Mouse (Mus musculus): ENCODE data around the gene Traf4. TPM values are rescaled to one million over a fixed set of nuclear protein-coding genes. Genes with fewer than 3 reads are reported as not detected.

Gene Traf4
- total and polyA plus RNA-seq, 3 experiments: 34.4 to 42.0 TPM; not detected in 1

GRCm38 (mm10) chr11:78182450-78182849 is 17.1 kb upstream of the Traf4 start:
- Histone ChIP-seq H3K27me3 (ENCODE audit: control insufficient read depth in 1 of 2, insufficient read depth in 2 of 2, low read length in 2 of 2) (no peaks in the 10 kb centered on the region), H3K4me3 (ENCODE audit: control insufficient read depth in 1 of 2, insufficient read depth in 1 of 2, low read depth in 2 of 2, low read length in 2 of 2) (peak overlapping the region; percentile 62 to 72), H3K4me1 (ENCODE audit: control insufficient read depth in 1 of 2, insufficient read depth in 2 of 2, low read length in 2 of 2) (peaks cover 4 to 16% of the 10 kb centered on the region in 2 experiments; a peak in 3 of 4 replicates), H3K9me3 (replicated peaks; ENCODE audit: insufficient read depth, low read length) (no peaks in the 10 kb centered on the region), H3K27ac (ENCODE audit: control insufficient read depth, low read depth, low read length) (peak overlapping the region; percentile 89), H3K79me2 (ENCODE audit: control insufficient read depth, insufficient read depth, low read length, poor library complexity) (peaks cover 32% of the 10 kb centered on the region), H3K36me3 (ENCODE audit: control insufficient read depth in 1 of 2, insufficient read depth in 2 of 2, low read length in 2 of 2) (peaks cover 12 to 34% of the 10 kb centered on the region in 2 experiments), H3K9ac (ENCODE audit: control insufficient read depth, low read depth, low read length, poor library complexity, severe bottlenecking) (peak overlapping the region; percentile 91)
- DNase-seq (ENCODE audit: low read depth, low spot score): peak; percentile 67
- TF ChIP-seq CHD1 (IDR thresholded peaks at IDR 0.05; ENCODE audit: low read depth, low read length) (0 out of 2 replicates have a peak, but pooled peaks have one; percentile 51), USF2 (IDR thresholded peaks at IDR 0.05; ENCODE audit: borderline replicate concordance in 1 of 2, insufficient read depth in 1 of 2, low read depth in 1 of 2, low read length in 2 of 2) (no peak), TBP (IDR thresholded peaks at IDR 0.05; ENCODE audit: low read depth, low read length) (0 out of 2 replicates have a peak, but pooled peaks have one; percentile 39), GATA1 (IDR thresholded peaks at IDR 0.05; ENCODE audit: low read depth, low read length) (peak; percentile 60; the same call in 1 of the 2 replicates), TCF12 (IDR thresholded peaks at IDR 0.05; ENCODE audit: low read depth, low read length) (no peak)

GRCm38 (mm10) chr11:78181830-78182357 is 16.5 kb upstream of the Traf4 start:
- Histone ChIP-seq H3K4me1 (ENCODE audit: control insufficient read depth in 1 of 2, insufficient read depth in 2 of 2, low read length in 2 of 2) (peaks cover 4 to 16% of the 10 kb centered on the region in 2 experiments; a peak in 3 of 4 replicates), H3K9ac (ENCODE audit: control insufficient read depth, low read depth, low read length, poor library complexity, severe bottlenecking) (peak overlapping the region; percentile 91), H3K79me2 (ENCODE audit: control insufficient read depth, insufficient read depth, low read length, poor library complexity) (peaks cover 32% of the 10 kb centered on the region), H3K4me3 (ENCODE audit: control insufficient read depth in 1 of 2, insufficient read depth in 1 of 2, low read depth in 2 of 2, low read length in 2 of 2) (peak overlapping the region; percentile 62 to 72), H3K9me3 (replicated peaks; ENCODE audit: insufficient read depth, low read length) (no peaks in the 10 kb centered on the region), H3K27me3 (ENCODE audit: control insufficient read depth in 1 of 2, insufficient read depth in 2 of 2, low read length in 2 of 2) (no peaks in the 10 kb centered on the region), H3K27ac (ENCODE audit: control insufficient read depth, low read depth, low read length) (peak overlapping the region; percentile 89), H3K36me3 (ENCODE audit: control insufficient read depth in 1 of 2, insufficient read depth in 2 of 2, low read length in 2 of 2) (peaks cover 12 to 34% of the 10 kb centered on the region in 2 experiments)
- DNase-seq (ENCODE audit: low read depth, low spot score): peak; percentile 52
- no peak; the same call in 1 of the 2 replicates for TF ChIP-seq POLR2AphosphoS2 (IDR thresholded peaks at IDR 0.05; ENCODE audit: low read length)
- no peak; the same call in 1 of the 2 replicates for TF ChIP-seq CHD1 (IDR thresholded peaks at IDR 0.05; ENCODE audit: low read depth, low read length)
- TF ChIP-seq SIN3A (IDR thresholded peaks at IDR 0.05; ENCODE audit: low read length): peak; percentile 59; the same call in 1 of the 2 replicates
- TF ChIP-seq HCFC1 (IDR thresholded peaks at IDR 0.05; ENCODE audit: low read depth, low read length): peak; percentile 38; the same call in 1 of the 2 replicates
- no peak for TF ChIP-seq MAFK (IDR thresholded peaks at IDR 0.05; ENCODE audit: borderline replicate concordance, low read depth, low read length)
- peak in 1 of 2 experiments; percentile 13; a peak in 3 of 4 replicates for TF ChIP-seq POLR2A (IDR thresholded peaks at IDR 0.05; ENCODE audit: control insufficient read depth in 1 of 2, insufficient read depth in 1 of 2, low read depth in 1 of 2, low read length in 2 of 2, poor library complexity in 1 of 2)
- TF ChIP-seq RAD21 (IDR thresholded peaks at IDR 0.05; ENCODE audit: low read depth, low read length): no peak
- TF ChIP-seq MAX (IDR thresholded peaks at IDR 0.05; ENCODE audit: low read length): no peak
- no peak for TF ChIP-seq TCF12 (IDR thresholded peaks at IDR 0.05; ENCODE audit: low read depth, low read length)
- TF ChIP-seq ZMIZ1 (IDR thresholded peaks at IDR 0.05; ENCODE audit: low read depth, low read length): 0 out of 2 replicates have a peak, but pooled peaks have one; percentile 22
- no peak for TF ChIP-seq POLR2AphosphoS5 (IDR thresholded peaks at IDR 0.05; ENCODE audit: borderline replicate concordance, low read depth, low read length)
- no peak for TF ChIP-seq CTCF (IDR thresholded peaks at IDR 0.05 in 2 of 3, conservative IDR thresholded peaks at IDR 0.05 in 1 of 3; ENCODE audit: control insufficient read depth in 1 of 3, insufficient read depth in 1 of 3, low read depth in 2 of 3, low read length in 3 of 3, poor library complexity in 1 of 3, severe bottlenecking in 1 of 3)
- TF ChIP-seq ZKSCAN1 (IDR thresholded peaks at IDR 0.05; ENCODE audit: low read depth, low read length): no peak
- TF ChIP-seq USF1 (IDR thresholded peaks at IDR 0.05; ENCODE audit: low read depth, low read length): no peak
- TF ChIP-seq ZNF384 (IDR thresholded peaks at IDR 0.05; ENCODE audit: low read depth, low read length): no peak
- TF ChIP-seq ZC3H11A (IDR thresholded peaks at IDR 0.05; ENCODE audit: low read depth, low read length): no peak
- no peak; the same call in 1 of the 2 replicates for TF ChIP-seq MYC (IDR thresholded peaks at IDR 0.05; ENCODE audit: low read depth, low read length)
- 0 out of 2 replicates have a peak, but pooled peaks have one; percentile 36 for TF ChIP-seq MXI1 (IDR thresholded peaks at IDR 0.05; ENCODE audit: low read depth, low read length)
- TF ChIP-seq E2F4 (IDR thresholded peaks at IDR 0.05; ENCODE audit: borderline replicate concordance, low read depth, low read length): no peak
- TF ChIP-seq TBP (IDR thresholded peaks at IDR 0.05; ENCODE audit: low read depth, low read length): no peak
- TF ChIP-seq NELFE (IDR thresholded peaks at IDR 0.05; ENCODE audit: low read depth, low read length): no peak
